Mouse (Mus musculus) gastrocnemius, adult 2 months (tissue): ENCODE results near the gene Trp53bp2. TPM values are rescaled to one million over a fixed set of nuclear protein-coding genes. Genes with fewer than 3 reads are reported as not detected.

Source experiments
- DNase-seq: peaks from one replicate; pipeline ENCODE4 v3.0.0; 2022
- H3K27ac ChIP-seq: fragments of 200-600 bp; 2 replicates; pipeline ENCODE4 v1.8.1; 2022; ENCODE audit warnings: mild to moderate bottlenecking
- H3K4me3 ChIP-seq: fragments of 200-600 bp; 2 replicates; pipeline ENCODE4 v1.8.1; 2022; ENCODE audit warnings: mild to moderate bottlenecking, moderate library complexity
- CTCF ChIP-seq: fragments of 200-600 bp; IDR thresholded peaks from 2 replicates; pipeline ENCODE4 v1.8.1; 2022; ENCODE audit warnings: antibody characterized with exemption, mild to moderate bottlenecking, moderate library complexity
- intact Hi-C: fragments of 180-260 bp; cut with DNase I; formaldehyde crosslinking; loops from one replicate; pipeline ENCODE4 v1.15.1; 2025
- total RNA-seq, 2 experiments: library from RNA; stranded (reverse); gene quantifications; 2 replicates each; pipeline ENCODE4 v1.2.3; 2021

The Trp53bp2 gene
- total RNA-seq, 2 experiments from 2014 or later: 9.0 to 9.5 TPM

DNA sequence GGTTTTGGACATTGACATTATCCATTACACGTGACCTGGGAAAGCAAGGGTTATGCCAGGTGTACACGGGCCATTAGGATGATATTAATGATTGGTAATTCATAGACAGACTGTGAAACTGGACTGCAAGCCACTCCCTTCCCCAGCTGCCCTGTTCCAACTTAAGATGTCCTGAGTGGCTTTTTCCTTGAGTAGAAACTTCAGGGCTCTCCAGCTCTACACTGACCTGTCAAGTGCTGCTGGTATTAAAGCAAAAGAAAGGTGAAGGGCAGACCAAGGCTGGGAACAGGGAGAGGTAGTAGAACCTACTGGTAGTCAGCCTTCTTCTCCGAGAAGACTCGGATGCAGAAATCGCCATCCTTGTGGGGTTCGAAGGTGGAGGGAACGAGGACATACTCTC is 72.2 kb downstream of the Trp53bp2 start:
- Histone ChIP-seq H3K4me3 (no peak overlapping the region), H3K27ac (no peak overlapping the region)
- no peak for DNase-seq
- TF ChIP-seq CTCF: no peak
- intact Hi-C loops: no loop called here

DNA sequence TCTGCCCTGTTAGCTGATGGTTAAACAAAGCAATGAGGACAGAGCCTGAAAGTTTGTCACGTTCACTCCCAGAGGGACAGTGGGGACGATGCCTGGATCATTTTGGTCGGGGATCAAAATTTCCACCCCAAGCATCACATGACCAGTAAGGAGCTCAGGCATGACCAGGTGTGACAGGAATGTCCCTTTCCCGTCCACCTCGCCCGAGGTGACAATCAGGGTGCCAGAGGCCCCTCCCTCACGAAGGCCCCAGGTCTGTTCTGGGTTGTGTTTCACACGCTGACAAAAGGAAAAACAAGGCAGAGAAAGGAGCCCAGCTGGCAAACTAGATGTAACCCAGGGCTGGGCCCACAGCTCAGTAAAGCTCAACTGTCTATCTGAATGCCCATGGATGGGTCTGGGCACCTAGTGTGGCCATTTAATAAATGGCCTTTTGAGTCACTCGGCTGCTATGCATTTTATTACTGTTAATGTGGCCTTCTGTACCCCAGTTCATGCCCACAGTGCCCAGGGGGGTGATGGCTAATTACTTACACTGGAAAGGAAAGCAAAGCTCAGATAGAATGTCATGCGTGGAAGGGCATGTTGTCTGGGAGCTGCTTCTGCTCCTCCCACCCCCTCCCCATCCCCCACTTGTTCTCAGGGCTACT is 72.8 kb downstream of the Trp53bp2 start:
- DNase-seq: no peak
- TF ChIP-seq CTCF: no peak
- intact Hi-C loops: no loop called here
- H3K4me3 ChIP-seq: no peak overlapping the region
- H3K27ac ChIP-seq: no peak overlapping the region

DNA sequence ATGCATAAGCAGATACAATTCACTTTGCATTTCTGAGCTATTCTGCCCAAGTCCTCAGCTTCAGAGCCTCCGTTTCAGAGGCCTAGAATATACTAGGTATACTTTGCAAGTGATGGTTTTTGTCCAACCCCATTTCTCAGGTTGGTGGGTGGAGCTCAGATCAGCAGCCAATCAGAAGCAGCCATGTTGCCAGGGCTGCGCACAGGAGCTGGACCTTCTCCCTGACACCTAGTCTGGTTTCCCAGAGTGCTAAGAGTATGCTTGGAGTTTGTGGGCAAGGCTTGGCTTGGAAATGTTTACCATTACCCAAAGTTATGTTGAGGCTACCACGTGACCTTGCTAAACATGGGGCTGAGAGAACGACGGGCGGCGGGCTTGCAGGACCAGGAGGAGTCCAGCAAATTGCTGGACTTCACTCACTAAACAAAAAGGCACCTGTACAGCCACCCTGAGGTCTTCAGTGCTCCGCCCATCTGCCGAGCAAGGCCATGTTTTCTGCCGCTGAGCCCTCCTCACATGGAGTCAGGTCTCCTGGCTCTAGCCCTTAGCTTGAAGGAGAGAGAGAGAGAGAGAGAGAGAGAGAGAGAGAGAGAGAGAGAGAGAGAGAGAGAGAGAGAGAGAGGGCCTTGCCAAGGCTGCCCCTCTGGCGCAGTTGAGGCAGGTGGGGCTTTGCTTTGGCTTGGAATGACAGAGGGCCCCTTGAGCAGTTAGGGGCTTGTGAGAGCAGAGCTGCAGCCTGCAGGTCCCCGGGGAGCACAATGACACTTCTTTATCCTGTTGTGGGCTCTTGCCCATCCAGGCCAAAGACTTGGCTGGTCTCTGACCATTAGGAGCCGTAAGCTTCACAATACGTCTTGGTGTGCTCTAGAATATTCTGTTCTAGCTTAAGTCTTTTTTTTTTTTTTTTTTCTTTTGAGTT is 74.3 kb downstream of the Trp53bp2 start:
- Histone ChIP-seq H3K4me3 (no peak overlapping the region), H3K27ac (peak overlapping the region; percentile 64)
- no peak for DNase-seq
- intact Hi-C loops: no loop called here
- no peak for TF ChIP-seq CTCF

DNA sequence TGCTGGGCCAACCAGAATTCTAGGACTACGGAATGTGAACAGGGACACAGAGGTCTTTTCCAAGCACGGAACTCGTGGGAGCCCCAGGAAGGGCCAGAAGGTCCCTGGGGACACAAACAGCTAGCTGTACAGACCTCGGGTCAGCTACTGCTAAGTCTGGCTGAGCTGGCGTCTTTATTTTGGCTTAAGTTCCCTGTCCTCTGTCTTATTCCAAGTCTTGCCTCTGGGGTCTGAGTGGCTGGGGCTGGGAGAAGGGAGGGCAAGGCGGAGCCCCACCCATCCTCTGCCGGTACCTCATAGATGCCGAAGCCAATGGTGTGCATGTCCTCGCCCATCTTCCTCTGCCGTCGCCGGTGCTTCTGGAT is 74.9 kb downstream of the Trp53bp2 start:
- peak; percentile 46 for DNase-seq
- intact Hi-C loops: no loop called here
- Histone ChIP-seq H3K4me3 (no peak overlapping the region), H3K27ac (peak overlapping the region; percentile 53)
- TF ChIP-seq CTCF: no peak

DNA sequence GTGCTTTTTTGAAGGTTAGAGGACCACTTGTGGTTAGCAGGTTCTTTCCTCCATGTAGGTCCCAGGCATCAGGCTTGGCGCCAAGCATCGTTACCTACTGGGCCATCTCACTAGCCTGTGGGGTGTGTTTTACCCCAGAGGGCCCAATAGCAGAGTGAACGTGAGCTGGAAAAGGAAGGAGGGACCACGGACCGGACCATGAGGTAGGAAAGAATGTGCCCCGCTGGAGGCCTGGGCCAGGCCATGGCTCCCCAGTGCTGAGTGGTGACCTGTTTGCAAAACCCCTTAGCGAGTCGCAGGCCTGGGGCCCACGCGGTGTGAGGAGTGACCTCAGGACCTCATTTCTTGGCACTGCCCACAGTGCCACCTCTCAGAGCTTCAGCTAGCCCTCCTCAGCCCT is 79.5 kb downstream of the Trp53bp2 start:
- Histone ChIP-seq H3K4me3 (no peak overlapping the region), H3K27ac (no peak overlapping the region)
- intact Hi-C loops: no loop called here
- DNase-seq: no peak
- TF ChIP-seq CTCF: no peak

DNA sequence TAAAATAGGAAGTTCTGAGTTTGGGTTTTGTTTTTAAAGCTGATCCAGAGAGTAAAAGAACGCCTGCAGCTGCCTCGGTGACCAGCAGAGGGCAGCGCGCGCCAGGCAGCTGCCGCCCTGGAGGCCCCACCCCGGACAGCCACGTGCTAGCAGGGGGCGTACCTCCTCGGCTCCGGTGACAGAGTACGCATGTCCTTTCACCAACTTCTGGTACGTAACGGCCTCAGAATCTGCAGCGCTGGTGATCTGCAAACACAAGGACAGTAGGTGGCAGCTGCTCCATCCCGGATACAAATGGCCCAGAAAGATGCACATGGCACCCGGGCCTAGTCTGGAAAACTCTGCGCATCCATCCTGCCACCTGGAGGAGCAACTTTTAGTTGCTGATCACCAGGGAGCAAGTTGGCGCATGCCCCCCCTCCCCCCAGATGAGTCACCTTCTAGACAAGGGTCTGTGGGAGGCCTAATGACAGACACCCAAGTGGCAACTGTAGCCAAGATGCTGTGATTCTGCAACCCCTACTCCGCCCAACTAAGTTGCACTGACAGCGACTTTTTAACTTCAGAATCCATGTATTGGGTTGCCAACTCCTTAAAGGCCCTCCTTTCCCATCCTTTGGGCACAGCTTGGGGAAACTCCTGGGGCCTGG is 81.0 kb downstream of the Trp53bp2 start:
- Histone ChIP-seq H3K4me3 (peak overlapping the region; percentile 60), H3K27ac (peak overlapping the region; percentile 87)
- TF ChIP-seq CTCF: peak; percentile 99
- DNase-seq: peak; percentile 97
- intact Hi-C loops: loop anchor here (1.0 kb wide), 2 partner anchors 27 to 49 kb away; partner anchors contain the start of gene Capn2

DNA sequence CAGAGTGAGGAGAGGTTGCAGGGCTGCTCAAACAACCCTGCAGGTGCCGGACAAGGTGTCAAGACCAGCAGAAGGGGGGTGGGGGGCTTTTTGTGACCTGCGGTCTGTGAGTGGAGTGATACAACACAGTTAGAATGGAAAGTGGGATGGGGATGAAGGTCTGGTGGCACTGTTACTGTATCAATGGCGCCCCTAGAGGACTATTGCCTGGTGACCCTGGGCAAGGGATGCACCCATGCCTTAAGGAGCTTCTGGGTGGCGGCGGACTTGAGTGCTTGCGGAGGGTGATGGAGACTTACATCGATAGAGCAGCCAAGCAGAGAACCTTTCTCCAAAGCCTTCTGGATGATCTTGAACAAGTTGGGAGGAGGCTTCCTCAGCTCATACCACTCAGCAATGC is 81.6 kb downstream of the Trp53bp2 start:
- peak overlapping the region; percentile 87 for H3K27ac ChIP-seq
- H3K4me3 ChIP-seq: no peak overlapping the region
- TF ChIP-seq CTCF: peak; percentile 20; the same call in 1 of the 2 replicates
- no peak for DNase-seq
- intact Hi-C loops: no loop called here

DNA sequence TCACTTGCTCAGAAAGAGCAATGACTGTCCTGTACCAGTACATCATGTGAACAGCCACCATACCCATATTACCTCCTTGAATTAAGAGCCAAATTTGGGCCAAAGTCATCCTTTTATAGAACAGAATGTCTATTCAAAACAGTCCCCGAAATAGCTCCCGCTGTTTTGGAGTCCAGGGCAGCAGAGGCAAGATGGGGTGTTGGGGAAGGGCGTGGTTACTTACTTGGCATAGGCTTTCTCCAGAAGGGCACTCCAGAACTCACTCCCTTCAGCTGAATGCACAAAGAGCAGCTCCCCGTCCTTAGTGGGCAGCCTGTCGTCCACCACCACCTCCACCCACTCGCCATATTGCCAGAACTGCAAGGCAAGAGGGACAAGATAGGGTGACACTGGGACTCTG is 82.9 kb downstream of the Trp53bp2 start:
- no peak for DNase-seq
- intact Hi-C loops: no loop called here
- TF ChIP-seq CTCF: no peak
- Histone ChIP-seq H3K27ac (peak overlapping the region; percentile 87), H3K4me3 (no peak overlapping the region)

DNA sequence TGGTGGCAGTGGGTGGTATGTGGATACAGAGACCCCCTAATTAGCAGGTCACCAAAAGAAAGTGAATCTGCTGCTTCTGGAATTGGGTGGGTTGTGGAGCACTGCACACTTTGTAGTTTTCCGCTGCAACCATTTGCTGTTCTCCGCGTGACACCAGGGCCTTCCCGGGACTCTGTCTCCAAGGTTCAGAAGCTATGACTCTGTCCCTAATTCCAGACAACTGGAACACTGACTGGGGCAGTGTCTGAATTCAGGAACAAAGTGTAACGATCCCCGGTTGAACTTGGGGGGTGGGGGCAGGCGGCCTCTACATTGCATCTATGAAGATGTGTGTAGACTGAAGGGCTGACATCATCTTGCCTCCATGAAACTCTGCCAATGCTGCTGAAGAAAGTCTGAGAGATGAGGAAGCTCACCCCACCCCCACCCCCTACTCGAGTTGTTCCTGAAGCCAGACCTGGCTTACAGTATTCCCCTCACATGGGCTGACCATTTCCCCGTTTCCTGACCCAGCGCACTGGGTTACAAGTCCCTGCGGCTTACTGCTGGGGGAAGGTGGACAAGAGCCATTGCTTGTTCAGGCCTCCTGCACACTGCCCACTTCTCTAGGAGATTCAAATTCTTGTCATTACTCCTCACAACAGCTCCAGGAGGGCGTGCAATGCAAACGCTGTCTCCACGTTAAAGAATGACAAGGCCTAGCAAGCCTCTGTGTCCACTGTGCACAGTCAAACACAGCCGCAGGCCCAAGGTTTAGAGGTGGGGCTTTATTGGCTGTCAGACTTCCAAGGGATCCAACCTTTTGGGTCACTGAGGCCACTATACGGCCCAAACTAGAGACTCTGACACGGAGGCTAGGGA is 85.5 kb downstream of the Trp53bp2 start:
- TF ChIP-seq CTCF: no peak
- intact Hi-C loops: no loop called here
- H3K4me3 ChIP-seq: no peak overlapping the region
- peak overlapping the region; percentile 71 for H3K27ac ChIP-seq
- no peak for DNase-seq

DNA sequence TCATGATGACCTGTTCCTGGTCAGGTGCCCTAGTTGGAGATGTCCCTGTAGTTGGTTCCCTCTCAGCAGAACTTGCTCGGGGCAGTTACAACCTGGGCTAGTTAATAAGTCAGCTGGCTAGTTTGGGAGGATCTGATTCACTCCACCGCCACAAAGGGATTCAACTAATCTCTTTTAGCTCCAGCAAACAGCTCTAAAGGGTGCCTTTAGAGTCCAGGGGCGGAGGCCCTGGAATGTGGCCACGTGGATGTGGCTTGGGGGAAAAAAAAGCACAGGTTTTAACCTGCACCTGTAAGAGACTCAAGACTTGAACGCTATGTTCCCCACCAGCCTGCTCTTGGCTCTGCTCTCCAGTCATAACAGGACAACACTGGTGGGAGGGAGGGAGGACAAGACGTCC is 87.7 kb downstream of the Trp53bp2 start:
- intact Hi-C loops: no loop called here
- Histone ChIP-seq H3K4me3 (no peak overlapping the region), H3K27ac (peak overlapping the region; percentile 58)
- no peak for DNase-seq
- no peak for TF ChIP-seq CTCF

DNA sequence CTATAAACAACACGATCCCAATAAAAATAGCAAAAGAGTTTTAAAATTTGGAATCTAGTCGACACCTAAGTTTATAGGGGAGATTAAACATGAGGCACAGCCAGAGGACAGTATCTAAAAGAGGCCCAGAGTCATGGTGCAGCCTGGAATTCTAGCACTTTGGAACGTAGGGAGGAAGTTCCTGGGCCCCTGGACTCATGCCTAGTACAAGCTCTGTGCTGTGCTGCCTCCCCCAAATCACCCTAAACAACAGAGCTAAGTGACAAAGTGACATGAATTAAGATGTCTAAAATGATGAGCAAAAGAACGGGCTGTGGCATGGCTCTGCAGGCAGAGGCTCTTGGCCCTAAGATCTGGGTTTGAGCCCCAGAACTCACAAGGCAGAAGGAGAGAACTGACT is 88.8 kb downstream of the Trp53bp2 start:
- intact Hi-C loops: no loop called here
- no peak for DNase-seq
- TF ChIP-seq CTCF: no peak
- H3K4me3 ChIP-seq: no peak overlapping the region
- H3K27ac ChIP-seq: peak overlapping the region; percentile 58

DNA sequence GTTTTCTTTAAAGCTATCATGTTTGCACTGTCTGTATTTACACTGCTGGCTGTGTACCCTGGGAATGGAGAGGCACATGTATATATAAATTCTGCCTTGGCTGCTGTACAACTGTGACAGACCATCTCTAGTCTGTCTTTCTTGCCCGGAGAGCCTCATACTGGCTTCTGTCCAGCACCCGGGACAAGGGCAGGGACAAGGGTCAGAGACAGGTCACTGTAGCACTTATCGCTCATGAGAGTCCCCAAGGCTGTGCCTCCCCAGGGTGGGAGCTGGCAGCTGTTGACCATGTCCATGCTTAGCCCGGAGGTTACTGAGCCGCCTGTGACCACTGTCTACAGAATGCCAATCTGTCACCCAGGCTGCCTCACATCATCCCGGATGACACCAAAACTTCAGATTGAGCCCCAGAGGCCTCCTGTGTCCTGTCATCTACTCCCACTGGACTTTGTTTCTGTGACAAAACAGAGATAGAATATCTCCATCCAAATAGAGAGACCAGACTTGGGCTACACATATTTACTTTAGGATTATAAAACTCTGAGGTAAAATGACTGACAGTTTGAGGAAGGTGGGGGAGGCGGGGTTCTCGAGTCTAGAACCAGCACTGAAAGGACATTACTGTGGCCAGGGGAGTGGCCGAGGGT is 90.6 kb downstream of the Trp53bp2 start:
- no peak for TF ChIP-seq CTCF

More for the DNA sequence above, 90.6 kb downstream of the Trp53bp2 start:
- peak; percentile 39 for DNase-seq
- H3K27ac ChIP-seq: peak overlapping the region; percentile 84
- intact Hi-C loops: no loop called here
- H3K4me3 ChIP-seq: peak overlapping the region; percentile 33
